In genomic region chr11:106134580-106135528, GRCm38 (mm10) we compare ENCODE assay signal across 8 mouse cellular contexts. TPM values are rescaled to one million over a fixed set of nuclear protein-coding genes. Genes with fewer than 3 reads are reported as not detected.
A peak's percentile ranks its signal among the peaks of the same experiment; 100 is the strongest.
DNase-seq lines count a peak whose midpoint lies in the region; ATAC-seq and TF ChIP-seq lines count a peak whose summit lies in the region.

No protein-coding gene starts in this region.

- no peaks in the 10 kb centered on the region for H3K27me3 ChIP-seq in spleen, adult 2 months (ENCODE audit: control insufficient read depth, insufficient read depth, low read length)
- no peaks in the 10 kb centered on the region for H3K27me3 ChIP-seq in hindbrain, embryonic 16.5 days (replicated peaks; ENCODE audit: control insufficient read depth, insufficient read depth, low read length)
- no peaks in the 10 kb centered on the region for H3K27me3 ChIP-seq in liver, embryonic 12.5 days (replicated peaks)

- H3K9ac ChIP-seq in hindbrain, embryonic 16.5 days (ENCODE audit: low read depth, low read length) = no peak overlapping the region
- no peak overlapping the region for H3K9ac ChIP-seq in liver, embryonic 12.5 days

- peak overlapping the region; percentile 59 for H3K27ac ChIP-seq in spleen, adult 2 months (ENCODE audit: insufficient read depth, low read length)
- peak overlapping the region; percentile 88 for H3K27ac ChIP-seq in brown adipose tissue, adult 24 weeks (replicated peaks; ENCODE audit: low read depth, low read length)
- H3K27ac ChIP-seq in hindbrain, embryonic 16.5 days (ENCODE audit: low read depth, low read length) = peak overlapping the region; percentile 32
- H3K27ac ChIP-seq in liver, embryonic 12.5 days = peak overlapping the region; percentile 80

- H3K4me3 ChIP-seq in spleen, adult 2 months (ENCODE audit: extremely low read depth, insufficient read depth, insufficient read length) = no peak overlapping the region
- peak overlapping the region; percentile 43 for H3K4me3 ChIP-seq in brown adipose tissue, adult 24 weeks (ENCODE audit: insufficient read depth, low read depth, low read length)
- no peak overlapping the region for H3K4me3 ChIP-seq in hindbrain, embryonic 16.5 days (ENCODE audit: low read length)
- no peak overlapping the region for H3K4me3 ChIP-seq in liver, embryonic 12.5 days

- TF ChIP-seq CTCF in spleen, adult 2 months (IDR thresholded peaks at IDR 0.05; ENCODE audit: extremely low read depth, insufficient read depth, insufficient read length, insufficient replicate concordance) = no peak

- H3K4me2 ChIP-seq in hindbrain, embryonic 16.5 days (ENCODE audit: low read length) = peak overlapping the region; percentile 4; the same call in 1 of the 2 replicates
- H3K4me2 ChIP-seq in liver, embryonic 12.5 days = peak overlapping the region; percentile 23

- peaks cover 13% of the 10 kb centered on the region for H3K36me3 ChIP-seq in spleen, adult 2 months (ENCODE audit: control insufficient read depth, insufficient read depth, low read length)
- H3K36me3 ChIP-seq in hindbrain, embryonic 16.5 days (ENCODE audit: control insufficient read depth, insufficient read depth, low read length) = peaks cover 3% of the 10 kb centered on the region; the same call in 1 of the 2 replicates
- H3K36me3 ChIP-seq in liver, embryonic 12.5 days = peaks cover 10% of the 10 kb centered on the region; the same call in 1 of the 2 replicates

- no peak for DNase-seq in spleen, adult 2 months (ENCODE audit: low read depth in 1 of 2, low spot score in 2 of 2)
- DNase-seq in spleen, postnatal 14 days (ENCODE audit: low spot score in 2 of 2) = no peak
- DNase-seq in gastrocnemius, postnatal 10 days = peak; percentile 73
- DNase-seq in urinary bladder, postnatal 4 days (ENCODE audit: low spot score in 2 of 2) = peak; percentile 64 to 87

- ATAC-seq in hindbrain, embryonic 16.5 days = no peak
- ATAC-seq in liver, embryonic 12.5 days = peak; percentile 70
- ATAC-seq in monocyte, adult 5-6 weeks (replicated peaks; ENCODE audit: insufficient number of reproducible peaks, low FRiP score, low TSS enrichment, poor library complexity, severe bottlenecking) = peak; percentile 75

- peaks cover 9% of the 10 kb centered on the region; the same call in 1 of the 2 replicates for H3K4me1 ChIP-seq in spleen, adult 2 months (ENCODE audit: control insufficient read depth, insufficient read depth, insufficient read length)
- peaks cover 5% of the 10 kb centered on the region for H3K4me1 ChIP-seq in brown adipose tissue, adult 24 weeks (ENCODE audit: control insufficient read depth, insufficient read depth, insufficient read length, low read length)
- no peaks in the 10 kb centered on the region; the same call in 1 of the 2 replicates for H3K4me1 ChIP-seq in hindbrain, embryonic 16.5 days (ENCODE audit: control insufficient read depth, insufficient read depth, low read depth, low read length)
- H3K4me1 ChIP-seq in liver, embryonic 12.5 days = peaks cover 16% of the 10 kb centered on the region

- TF ChIP-seq POLR2A in spleen, adult 2 months (IDR thresholded peaks at IDR 0.05; ENCODE audit: low read depth, low read length) = no peak

- WGBS in spleen, adult 2 months = 9% methylated on average over 8 of the region's 8 CpGs
- 22% methylated on average over 8 of the region's 8 CpGs for WGBS in hindbrain, embryonic 16.5 days
- WGBS in liver, embryonic 12.5 days (ENCODE audit: insufficient replicate concordance) = 11% methylated on average over 8 of the region's 8 CpGs

- no peaks in the 10 kb centered on the region for H3K9me3 ChIP-seq in hindbrain, embryonic 16.5 days (ENCODE audit: control insufficient read depth, low read length)
- H3K9me3 ChIP-seq in liver, embryonic 12.5 days (replicated peaks) = no peaks in the 10 kb centered on the region

RNA-seq across cellular contexts. Expression of gene Gm10840, which starts 25.8 kb away (rescaled TPM):
- polyA plus RNA-seq in spleen, adult 2 months (2012; rRNA removed) = 0.72 TPM in 1 of 2 replicates, not detected in the other
- not detected in 2 replicates for polyA plus RNA-seq in brown adipose tissue, adult 24 weeks (2012; ENCODE audit: insufficient read depth, insufficient read length, missing spikeins)
- total RNA-seq in gastrocnemius, postnatal 10 days (2021) = not detected
- not detected in 2 replicates for polyA plus RNA-seq in hindbrain, embryonic 16.5 days (2015; fragmentation: Nextera tagmentation; extraction: Ambion mirVana)
- not detected in 2 replicates for polyA plus RNA-seq in liver, embryonic 12.5 days (2016; fragmentation: Nextera tagmentation; extraction: Ambion mirVana)
- total RNA-seq in monocyte, adult 5-6 weeks (2017) = not detected in 3 replicates

RNA-seq across cellular contexts. Expression of gene Limd2, which starts 25.8 kb away (rescaled TPM):
- 305 and 309 TPM in 2 replicates for polyA plus RNA-seq in spleen, adult 2 months (2012; rRNA removed)
- polyA plus RNA-seq in brown adipose tissue, adult 24 weeks (2012; ENCODE audit: insufficient read depth, insufficient read length, missing spikeins) = 3.4 and 6.1 TPM in 2 replicates
- total RNA-seq in gastrocnemius, postnatal 10 days (2021) = 10 to 100 TPM; 13.2 to 18.1 TPM
- 142 and 161 TPM in 2 replicates for polyA plus RNA-seq in hindbrain, embryonic 16.5 days (2015; fragmentation: Nextera tagmentation; extraction: Ambion mirVana)
- 109 and 112 TPM in 2 replicates for polyA plus RNA-seq in liver, embryonic 12.5 days (2016; fragmentation: Nextera tagmentation; extraction: Ambion mirVana)
- 91.7 to 118 TPM (median 94.0 TPM) in 3 replicates for total RNA-seq in monocyte, adult 5-6 weeks (2017)

RNA-seq across cellular contexts. Expression of gene Map3k3, which starts 50.4 kb away (rescaled TPM):
- 34.1 and 37.1 TPM in 2 replicates for polyA plus RNA-seq in spleen, adult 2 months (2012; rRNA removed)
- polyA plus RNA-seq in brown adipose tissue, adult 24 weeks (2012; ENCODE audit: insufficient read depth, insufficient read length, missing spikeins) = 8.8 and 10.1 TPM in 2 replicates
- total RNA-seq in gastrocnemius, postnatal 10 days (2021) = 10 to 100 TPM; 26.5 to 33.3 TPM
- 6.2 and 11.9 TPM in 2 replicates for polyA plus RNA-seq in hindbrain, embryonic 16.5 days (2015; fragmentation: Nextera tagmentation; extraction: Ambion mirVana)
- 9.7 and 11.2 TPM in 2 replicates for polyA plus RNA-seq in liver, embryonic 12.5 days (2016; fragmentation: Nextera tagmentation; extraction: Ambion mirVana)
- total RNA-seq in monocyte, adult 5-6 weeks (2017) = 105 to 136 TPM (median 123 TPM) in 3 replicates

Comparison
In these comparisons a context has a peak if more than half of its experiments do, and no peak if none do; other contexts are left out.
1. DNase-seq: peak in gastrocnemius, postnatal 10 days (single experiment) and urinary bladder, postnatal 4 days (2 of 2); none in spleen, adult 2 months (0 of 2) and spleen, postnatal 14 days (0 of 2).
2. H3K27ac ChIP-seq: peak in every context shown above with its lines; median percentile 88 in brown adipose tissue, adult 24 weeks; 80 in liver, embryonic 12.5 days; 59 in spleen, adult 2 months; 32 in hindbrain, embryonic 16.5 days.
3. RNA of gene Limd2, which starts 25.8 kb away (polyA plus RNA-seq): 305 to 309 TPM in spleen, adult 2 months, 142 to 161 TPM in hindbrain, embryonic 16.5 days and 109 to 112 TPM in liver, embryonic 12.5 days; 3.4 to 6.1 TPM in brown adipose tissue, adult 24 weeks; every median in the first group is over 10 times any median in the second.